ENCODE assay signal across 8 mouse cellular contexts in genomic region chr12:13214345-13215278, GRCm38 (mm10). TPM values are rescaled to one million over a fixed set of nuclear protein-coding genes. Genes with fewer than 3 reads are reported as not detected.
A peak's percentile ranks its signal among the peaks of the same experiment; 100 is the strongest.
DNase-seq lines count a peak whose midpoint lies in the region; ATAC-seq and TF ChIP-seq lines count a peak whose summit lies in the region.

No protein-coding gene starts in this region.

- no peak for TF ChIP-seq POLR2A in lung, adult 2 months (IDR thresholded peaks at IDR 0.05; ENCODE audit: borderline replicate concordance, extremely low read depth, low read depth, low read length)

- intact Hi-C loops in heart, postnatal 36 days (cut with DNase I): loop anchor here (1.0 to 5.0 kb wide), 8 partner anchors 32 to 890 kb away; no protein-coding TSS in a partner anchor

- no peaks in the 10 kb centered on the region for H3K27me3 ChIP-seq in forebrain, embryonic 15.5 days

- no peak overlapping the region for H3K9ac ChIP-seq in ES-E14 (ENCODE audit: insufficient read depth, low read depth, low read length, poor library complexity, severe bottlenecking)
- H3K9ac ChIP-seq in forebrain, embryonic 15.5 days (replicated peaks): no peak overlapping the region

- H3K4me3 ChIP-seq in ES-E14 (ENCODE audit: insufficient read depth in 1 of 2, low read depth in 1 of 2, low read length in 2 of 2, poor library complexity in 1 of 2, severe bottlenecking in 1 of 2): no peak overlapping the region
- no peak overlapping the region for H3K4me3 ChIP-seq in forebrain, embryonic 15.5 days
- no peak overlapping the region for H3K4me3 ChIP-seq in layer of hippocampus, adult 2 months
- H3K4me3 ChIP-seq in lung, adult 2 months (replicated peaks; ENCODE audit: extremely low read depth, low read depth, low read length): no peak overlapping the region

- no peaks in the 10 kb centered on the region for H3K4me1 ChIP-seq in ES-E14 (ENCODE audit: control insufficient read depth in 2 of 2, insufficient read depth in 2 of 2, low read length in 2 of 2, poor library complexity in 1 of 2)
- peaks cover 11% of the 10 kb centered on the region for H3K4me1 ChIP-seq in forebrain, embryonic 15.5 days
- peaks cover 4% of the 10 kb centered on the region for H3K4me1 ChIP-seq in lung, adult 2 months (ENCODE audit: control insufficient read depth, insufficient read depth, low read length)

- peak; percentile 92 for ATAC-seq in forebrain, embryonic 15.5 days (replicated peaks)

- 8% methylated on average over 11 of the region's 11 CpGs for whole genome bisulfite sequencing in forebrain, embryonic 15.5 days
- WGBS in lung, adult 2 months: 49% methylated on average over 11 of the region's 11 CpGs

- no peak overlapping the region for H3K4me2 ChIP-seq in forebrain, embryonic 15.5 days (replicated peaks)

- H3K9me3 ChIP-seq in ES-E14 (ENCODE audit: control insufficient read depth, insufficient read depth, low read depth, low read length): no peaks in the 10 kb centered on the region
- H3K9me3 ChIP-seq in forebrain, embryonic 15.5 days: no peaks in the 10 kb centered on the region

- H3K36me3 ChIP-seq in ES-E14 (ENCODE audit: control insufficient read depth, insufficient read depth, low read length, poor library complexity, severe bottlenecking): peaks cover 12% of the 10 kb centered on the region
- H3K36me3 ChIP-seq in forebrain, embryonic 15.5 days: peaks cover 21% of the 10 kb centered on the region

- TF ChIP-seq CTCF in layer of hippocampus, adult 2 months (conservative IDR thresholded peaks at IDR 0.05): peak; percentile 99
- TF ChIP-seq CTCF in lung, adult 2 months (IDR thresholded peaks at IDR 0.05; ENCODE audit: insufficient read depth, low read length): peak; percentile 97

- peak; percentile 71 for DNase-seq in ES-E14 (ENCODE audit: low read depth, low spot score)
- peak; percentile 58 for DNase-seq in cerebellum, adult 11 months
- peak; percentile 84 to 85 for DNase-seq in heart, postnatal 36 days
- DNase-seq in layer of hippocampus, adult 2 months (ENCODE audit: low spot score in 2 of 2): peak; percentile 84 to 90
- peak; percentile 72 for DNase-seq in lung, adult 2 months
- peak; percentile 68 for DNase-seq in ovary, postnatal 10 days (ENCODE audit: low spot score)
- DNase-seq in thymus, postnatal 0 days (ENCODE audit: low spot score): peak; percentile 76

- H3K27ac ChIP-seq in ES-E14 (ENCODE audit: insufficient read depth, low read depth, low read length, poor library complexity, severe bottlenecking): no peak overlapping the region
- peak overlapping the region; percentile 49; the same call in 1 of the 2 replicates for H3K27ac ChIP-seq in forebrain, embryonic 15.5 days (replicated peaks)
- H3K27ac ChIP-seq in layer of hippocampus, adult 2 months: peak overlapping the region; percentile 18; the same call in 1 of the 2 replicates

- in situ Hi-C loops in ES-E14 (cut with MboI; ENCODE audit: low sequenced_read_pairs in 2 of 2, unreplicated experiment in 2 of 2): loop anchor here (10.0 to 25.0 kb wide), 3 partner anchors 790 to 890 kb away; no protein-coding TSS in a partner anchor

TF ChIP-seq in ES-E14, 5 proteins besides CTCF, POLR2A, EP300 and RAD21:
- TF ChIP-seq MAFK (IDR thresholded peaks at IDR 0.05; ENCODE audit: insufficient read depth, low read depth, low read length) (no peak), ZC3H11A (IDR thresholded peaks at IDR 0.05; ENCODE audit: borderline replicate concordance, low read depth, low read length) (peak; percentile 99)

RNA-seq across cellular contexts. Expression of gene Ddx1, which starts 34.4 kb away (rescaled TPM):
- 49.7 and 73.3 TPM in 2 replicates for total RNA-seq in ES-E14 (2012; rRNA removed)
- polyA plus RNA-seq in forebrain, embryonic 15.5 days (2015; fragmentation: Nextera tagmentation; extraction: Ambion mirVana): 147 and 153 TPM in 2 replicates
- total RNA-seq in heart, postnatal 36 days (2021): 10 to 100 TPM; 82.5 to 90.3 TPM
- total RNA-seq in layer of hippocampus, adult 2 months (2021): 100 to 1,000 TPM; 115 to 126 TPM
- 3.4 and 7.8 TPM in 2 replicates for polyA plus RNA-seq in lung, adult 2 months (2012; rRNA removed)
- 83.9 and 95.3 TPM in 2 replicates for polyA plus RNA-seq in thymus, postnatal 0 days (2015; fragmentation: Nextera tagmentation; extraction: Ambion mirVana)

RNA-seq across cellular contexts. Expression of gene Nbas, which starts 54.3 kb away (rescaled TPM):
- 32.2 and 47.7 TPM in 2 replicates for total RNA-seq in ES-E14 (2012; rRNA removed)
- polyA plus RNA-seq in forebrain, embryonic 15.5 days (2015; fragmentation: Nextera tagmentation; extraction: Ambion mirVana): 11.3 and 11.8 TPM in 2 replicates
- total RNA-seq in heart, postnatal 36 days (2021): 10 to 100 TPM; 32.3 to 33.7 TPM
- total RNA-seq in layer of hippocampus, adult 2 months (2021): 10 to 100 TPM; 34.5 to 36.8 TPM
- polyA plus RNA-seq in lung, adult 2 months (2012; rRNA removed): 13.5 and 16.4 TPM in 2 replicates
- polyA plus RNA-seq in thymus, postnatal 0 days (2015; fragmentation: Nextera tagmentation; extraction: Ambion mirVana): 5.1 and 5.6 TPM in 2 replicates
